Mouse (Mus musculus) layer of hippocampus, adult 2 months (tissue): ENCODE data around the gene Stac2. TPM values are rescaled to one million over a fixed set of nuclear protein-coding genes. Genes with fewer than 3 reads are reported as not detected.

Experiments used
- DNase-seq, 2 experiments: peaks; one replicate each; pipeline ENCODE4 v3.0.0; 2022; ENCODE audit warnings: low spot score in 2 of 2
- H3K27ac ChIP-seq: fragments of 200-600 bp; 2 replicates; pipeline ENCODE4 v1.8.1; 2022
- H3K4me3 ChIP-seq: fragments of 200-600 bp; 2 replicates; pipeline ENCODE4 v1.8.1; 2022; ENCODE audit warnings: mild to moderate bottlenecking
- CTCF ChIP-seq: fragments of 200-600 bp; conservative IDR thresholded peaks from 2 replicates; pipeline ENCODE4 v1.8.1; 2022; ENCODE audit warnings: antibody characterized with exemption, mild to moderate bottlenecking, moderate library complexity
- total RNA-seq, 2 experiments: library from RNA; stranded (reverse); gene quantifications; 2 replicates each; pipeline ENCODE4 v1.2.3; 2021

Gene Stac2
- total RNA-seq, 2 experiments from 2014 or later: 50.2 to 50.8 TPM

GRCm38 (mm10) chr11:98008087-98008486 is 45.2 kb downstream of the Stac2 start:
- DNase-seq: no peak
- no peak overlapping the region for H3K27ac ChIP-seq
- no peak overlapping the region for H3K4me3 ChIP-seq
- no peak for TF ChIP-seq CTCF

GRCm38 (mm10) chr11:98005686-98006085 is 47.6 kb downstream of the Stac2 start:
- TF ChIP-seq CTCF: no peak
- Histone ChIP-seq H3K27ac (peak overlapping the region; percentile 72; the same call in 1 of the 2 replicates), H3K4me3 (no peak overlapping the region)
- no peak for DNase-seq

- DNase-seq: no peak
- no peak overlapping the region for H3K4me3 ChIP-seq
- TF ChIP-seq CTCF: no peak
- H3K27ac ChIP-seq: peak overlapping the region; percentile 72; the same call in 1 of the 2 replicates
Observed at GRCm38 (mm10) chr11:98005076-98005475, 48.2 kb downstream of the Stac2 start.

GRCm38 (mm10) chr11:98004161-98004560 is 49.1 kb downstream of the Stac2 start:
- no peak overlapping the region for H3K4me3 ChIP-seq
- DNase-seq: peak; percentile 28 to 68
- peak overlapping the region; percentile 72 for H3K27ac ChIP-seq
- no peak for TF ChIP-seq CTCF

GRCm38 (mm10) chr11:98003171-98003671 is 50.0 kb downstream of the Stac2 start:
- no peak for DNase-seq
- TF ChIP-seq CTCF: no peak
- peak overlapping the region; percentile 72 for H3K27ac ChIP-seq
- no peak overlapping the region for H3K4me3 ChIP-seq

- TF ChIP-seq CTCF: peak; percentile 90
- DNase-seq: peak in 1 of 2 experiments; percentile 82
- H3K4me3 ChIP-seq: no peak overlapping the region
- peak overlapping the region; percentile 72; the same call in 1 of the 2 replicates for H3K27ac ChIP-seq
Observed at GRCm38 (mm10) chr11:98002627-98003026, 50.6 kb downstream of the Stac2 start.

GRCm38 (mm10) chr11:98001986-98002385 is 51.3 kb downstream of the Stac2 start:
- Histone ChIP-seq H3K27ac (peak overlapping the region; percentile 51; the same call in 1 of the 2 replicates), H3K4me3 (no peak overlapping the region)
- no peak for TF ChIP-seq CTCF
- DNase-seq: no peak

- Histone ChIP-seq H3K27ac (peak overlapping the region; percentile 51; the same call in 1 of the 2 replicates), H3K4me3 (no peak overlapping the region)
- DNase-seq: no peak
- no peak for TF ChIP-seq CTCF
Observed at GRCm38 (mm10) chr11:98001351-98001824, 51.9 kb downstream of the Stac2 start.

GRCm38 (mm10) chr11:98000378-98001140 is 52.7 kb downstream of the Stac2 start:
- TF ChIP-seq CTCF: no peak
- Histone ChIP-seq H3K27ac (no peak overlapping the region), H3K4me3 (no peak overlapping the region)
- no peak for DNase-seq

GRCm38 (mm10) chr11:97999748-98000147 is 53.5 kb downstream of the Stac2 start:
- H3K27ac ChIP-seq: no peak overlapping the region

GRCm38 (mm10) chr11:97998898-97999608 is 54.2 kb downstream of the Stac2 start:
- peak; percentile 22; the same call in 1 of the 2 replicates for TF ChIP-seq CTCF
- Histone ChIP-seq H3K4me3 (no peak overlapping the region), H3K27ac (peak overlapping the region; percentile 7; the same call in 1 of the 2 replicates)
- no peak for DNase-seq

More at GRCm38 (mm10) chr11:97999748-98000147, 53.5 kb downstream of the Stac2 start:
- no peak for TF ChIP-seq CTCF
- no peak for DNase-seq
- H3K4me3 ChIP-seq: no peak overlapping the region

- H3K4me3 ChIP-seq: no peak overlapping the region
- no peak for DNase-seq
- peak overlapping the region; percentile 5; the same call in 1 of the 2 replicates for H3K27ac ChIP-seq
- TF ChIP-seq CTCF: no peak
Observed at GRCm38 (mm10) chr11:97998074-97998793, 55.0 kb downstream of the Stac2 start.
